Mouse (Mus musculus) embryonic facial prominence, embryonic 14.5 days (tissue): Measurements from ENCODE around the gene Ugt1a7c. TPM values are rescaled to one million over a fixed set of nuclear protein-coding genes. Genes with fewer than 3 reads are reported as not detected.
"Not testable (repeated sequence)": the region's sequence is repeated elsewhere in the genome, so short reads cannot be mapped to it uniquely, and the experiment has no call there.

Source experiments
- ATAC-seq: fragments of 200-750 bp; cut with Nextera tagmentation; 2 replicates; pipeline ENCODE4 v1.8.0; 2017; ENCODE audit warnings: low read depth, moderate number of reproducible peaks, moderate TSS enrichment
- DNase-seq: peaks from one replicate; pipeline ENCODE4 v3.0.0-alpha.2; 2015; ENCODE audit warnings: low spot score
- H3K27ac ChIP-seq: fragments of 300-500 bp; sonication (generic); replicated peaks from 2 replicates; pipeline ENCODE4 v1.5.1; 2014; ENCODE audit warnings: low read depth, mild to moderate bottlenecking, low read length, moderate library complexity
- H3K27me3 ChIP-seq: fragments of 300-500 bp; sonication (generic); replicated peaks from 2 replicates; pipeline ENCODE4 v1.6.1; 2014; ENCODE audit warnings: low read length; ENCODE audit not compliant: control insufficient read depth, insufficient read depth
- H3K36me3 ChIP-seq: fragments of 300-500 bp; sonication (generic); 2 replicates; pipeline ENCODE4 v1.6.1; 2014; ENCODE audit warnings: low read length, mixed read lengths; ENCODE audit not compliant: control insufficient read depth, insufficient read depth
- H3K4me1 ChIP-seq: fragments of 300-500 bp; sonication (generic); 2 replicates; pipeline ENCODE4 v1.6.1; 2014; ENCODE audit warnings: antibody characterized with exemption, low read length; ENCODE audit not compliant: control insufficient read depth, insufficient read depth
- H3K4me2 ChIP-seq: fragments of 300-500 bp; sonication (generic); 2 replicates; pipeline ENCODE4 v1.6.1; 2014; ENCODE audit warnings: low read depth, mild to moderate bottlenecking, low read length, moderate library complexity, mixed read lengths
- H3K4me3 ChIP-seq: fragments of 300-500 bp; sonication (generic); 2 replicates; pipeline ENCODE4 v1.5.1; 2014; ENCODE audit warnings: low read depth, mild to moderate bottlenecking, low read length
- H3K9ac ChIP-seq: fragments of 300-500 bp; sonication (generic); 2 replicates; pipeline ENCODE4 v1.6.1; 2014; ENCODE audit warnings: low read depth, mild to moderate bottlenecking, low read length, moderate library complexity, mixed read lengths
- H3K9me3 ChIP-seq: fragments of 300-500 bp; sonication (generic); 2 replicates; pipeline ENCODE4 v1.6.1; 2016; ENCODE audit warnings: low read length; ENCODE audit not compliant: control insufficient read depth
- WGBS: fragments of 180-500 bp; shearing (Covaris S2); extraction: QIAGEN DNeasy Blood & Tissue Kit; methylation state at CpG from one replicate; pipeline ENCODE4 v1.1.7; 2014; 5-methylcytosine and 5-hydroxymethylcytosine counted together
- polyA plus RNA-seq: library from polyadenylated mRNA; unstranded; fragments of >200 nt; fragmentation: Nextera tagmentation; extraction: Ambion mirVana; gene quantifications from 2 replicates; pipeline ENCODE4 v1.2.1, GENCODE M21; 2014

Gene Ugt1a7c
- polyA plus RNA-seq, 1 experiment from 2014 or later, result 3.9 TPM

DNA sequence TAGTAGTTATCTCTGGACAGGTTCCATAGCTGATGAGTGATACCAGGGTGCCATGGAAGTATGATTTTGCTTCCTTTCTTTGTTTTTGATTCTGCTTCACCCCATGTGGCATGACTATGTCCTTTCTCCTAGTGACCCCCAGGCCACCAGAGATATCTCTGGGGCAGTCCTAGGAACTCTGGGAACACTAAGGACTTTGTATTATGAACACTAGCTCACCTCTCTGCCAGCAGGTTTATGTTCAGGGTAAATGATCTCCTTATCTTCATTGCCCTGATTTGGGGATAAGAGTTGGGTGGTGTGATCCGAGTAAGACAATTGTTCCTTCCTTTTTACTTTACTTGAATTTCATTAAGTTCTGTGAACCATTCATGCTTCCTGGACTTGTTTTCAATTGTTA, 8.7 kb upstream of the Ugt1a7c start:
- Histone ChIP-seq H3K27me3 (no peaks in the 10 kb centered on the region), H3K4me1 (no peaks in the 10 kb centered on the region), H3K36me3 (no peaks in the 10 kb centered on the region), H3K4me2 (no peak overlapping the region), H3K27ac (no peak overlapping the region), H3K9ac (no peak overlapping the region), H3K4me3 (no peak overlapping the region), H3K9me3 (no peaks in the 10 kb centered on the region)
- no peak for ATAC-seq
- no peak for DNase-seq
- whole genome bisulfite sequencing, result 77% methylated on average over 1 of the region's 1 CpGs

- Histone ChIP-seq H3K4me3 (no peak within 1 kb of the TSS), H3K27me3 (no peaks in the 10 kb centered on the region), H3K4me1 (no peaks in the 10 kb centered on the region), H3K27ac (no peak within 1 kb of the TSS), H3K4me2 (no peak within 1 kb of the TSS), H3K9me3 (no peaks in the 10 kb centered on the region), H3K36me3 (no peaks in the 10 kb centered on the region), H3K9ac (no peak within 1 kb of the TSS)
- WGBS, result 68% methylated on average over 3 of the region's 3 CpGs
- no peak for DNase-seq
- ATAC-seq, result no peak
Measured at GRCm38 (mm10) chr1:88087513-88087912, 7.3 kb upstream of the Ugt1a7c start, which contains the start of gene Ugt1a8. Gene Ugt1a8, plus strand, starts transcription at chr1:88087813.

DNA sequence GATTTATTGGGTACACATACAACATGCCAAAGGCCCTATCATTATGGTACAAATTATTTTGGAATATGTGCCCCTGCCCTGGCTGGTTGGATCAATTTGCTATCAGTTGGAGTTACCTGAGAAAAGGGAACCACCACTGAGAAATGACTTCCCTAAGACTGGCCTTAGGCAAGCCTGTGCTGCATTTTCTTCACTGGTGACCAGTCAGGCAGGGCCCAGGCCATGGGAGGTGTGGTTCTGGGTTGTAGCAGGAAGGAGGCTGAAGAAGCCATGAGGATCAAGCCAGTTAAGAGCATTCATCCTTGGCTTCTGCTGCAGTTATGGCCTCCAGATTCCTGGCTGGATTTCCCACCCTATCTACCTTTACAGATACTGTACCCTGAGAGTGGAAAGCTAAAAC, 2.5 kb upstream of the Ugt1a7c start:
- no peaks in the 10 kb centered on the region for H3K9me3 ChIP-seq
- ATAC-seq, result no peak
- DNase-seq, result no peak
- H3K4me2 ChIP-seq, result no peak overlapping the region
- H3K27me3 ChIP-seq, result no peaks in the 10 kb centered on the region
- no peak overlapping the region for H3K4me3 ChIP-seq
- H3K27ac ChIP-seq, result no peak overlapping the region
- no peaks in the 10 kb centered on the region for H3K36me3 ChIP-seq
- H3K9ac ChIP-seq, result no peak overlapping the region
- H3K4me1 ChIP-seq, result peaks cover 5% of the 10 kb centered on the region; the same call in 1 of the 2 replicates

DNA sequence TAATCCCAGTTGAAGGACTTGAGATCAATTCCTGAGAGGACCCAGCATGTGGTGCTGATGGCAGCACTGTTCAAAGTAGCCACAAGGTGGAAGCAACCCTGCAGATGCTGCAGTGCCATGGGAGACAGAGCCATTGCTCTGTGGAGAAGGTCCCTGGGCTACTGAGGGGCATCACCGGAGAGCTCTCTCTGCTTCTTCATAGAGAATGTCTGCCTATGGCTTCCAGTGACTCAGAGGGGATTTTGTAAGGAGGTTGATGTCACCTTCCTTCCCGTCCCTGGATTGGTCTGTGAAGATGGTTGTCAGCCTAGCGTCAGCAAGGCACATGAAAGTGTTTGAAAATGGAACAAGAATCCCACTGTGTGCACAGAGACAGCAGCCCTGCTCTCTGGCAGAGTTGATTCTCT, 589 bp upstream of the Ugt1a7c start:
- not testable (repeated sequence) for H3K36me3 ChIP-seq, H3K9ac ChIP-seq, H3K9me3 ChIP-seq, H3K4me2 ChIP-seq, H3K4me1 ChIP-seq, ATAC-seq, DNase-seq, H3K4me3 ChIP-seq, H3K27me3 ChIP-seq
- 0 out of 2 replicates have a peak overlapping the region, but pooled peaks have one; percentile 80 for H3K27ac ChIP-seq
- 74% methylated on average over 3 of the region's 3 CpGs for WGBS

GRCm38 (mm10) chr1:88098546-88098945, 3.7 kb downstream of the Ugt1a7c start:
- DNase-seq, H3K27ac ChIP-seq, H3K9me3 ChIP-seq, ATAC-seq, H3K4me3 ChIP-seq, H3K9ac ChIP-seq, H3K4me2 ChIP-seq, H3K4me1 ChIP-seq, H3K36me3 ChIP-seq, H3K27me3 ChIP-seq: not testable (repeated sequence)
- WGBS, result 93% methylated on average over 3 of the region's 3 CpGs

- not testable (repeated sequence) for H3K36me3 ChIP-seq, H3K9me3 ChIP-seq, H3K4me1 ChIP-seq, H3K9ac ChIP-seq, ATAC-seq, DNase-seq, H3K4me2 ChIP-seq, H3K27ac ChIP-seq, H3K4me3 ChIP-seq, H3K27me3 ChIP-seq
- 75% methylated on average over 2 of the region's 2 CpGs for WGBS
Measured at GRCm38 (mm10) chr1:88099691-88100090, 4.8 kb downstream of the Ugt1a7c start.

DNA sequence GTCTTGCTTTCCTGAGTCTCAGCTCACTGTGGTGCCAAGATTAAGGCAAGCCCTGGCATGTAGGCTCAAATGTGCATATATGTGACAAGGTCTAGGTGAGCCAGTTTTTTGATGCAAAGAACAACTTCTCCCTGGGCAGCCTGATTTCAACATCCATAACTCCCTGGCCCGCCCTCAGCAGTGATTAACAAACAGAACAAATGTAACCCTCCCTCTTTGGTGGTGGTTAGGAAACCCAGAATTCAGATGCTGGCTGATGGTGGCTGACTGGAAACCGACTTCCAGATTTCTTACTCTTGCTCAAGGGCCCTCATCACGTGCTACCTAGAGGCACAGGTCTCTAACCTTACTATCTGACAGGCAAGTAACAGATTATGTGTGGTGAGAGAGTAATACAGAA, 8.2 kb downstream of the Ugt1a7c start, which contains the start of gene Ugt1a6b:
TSS of gene Ugt1a6b (plus strand) at position 234 of the 400 bp plus-strand sequence.
- not testable (repeated sequence) for H3K4me2 ChIP-seq, H3K36me3 ChIP-seq, H3K9ac ChIP-seq, H3K4me1 ChIP-seq, H3K27me3 ChIP-seq, H3K27ac ChIP-seq, H3K9me3 ChIP-seq, H3K4me3 ChIP-seq
- ATAC-seq (peak; percentile 71; the same call in 1 of the 2 replicates), DNase-seq (peak; percentile 67)
- 78% methylated on average over 1 of the region's 3 CpGs for WGBS

DNA sequence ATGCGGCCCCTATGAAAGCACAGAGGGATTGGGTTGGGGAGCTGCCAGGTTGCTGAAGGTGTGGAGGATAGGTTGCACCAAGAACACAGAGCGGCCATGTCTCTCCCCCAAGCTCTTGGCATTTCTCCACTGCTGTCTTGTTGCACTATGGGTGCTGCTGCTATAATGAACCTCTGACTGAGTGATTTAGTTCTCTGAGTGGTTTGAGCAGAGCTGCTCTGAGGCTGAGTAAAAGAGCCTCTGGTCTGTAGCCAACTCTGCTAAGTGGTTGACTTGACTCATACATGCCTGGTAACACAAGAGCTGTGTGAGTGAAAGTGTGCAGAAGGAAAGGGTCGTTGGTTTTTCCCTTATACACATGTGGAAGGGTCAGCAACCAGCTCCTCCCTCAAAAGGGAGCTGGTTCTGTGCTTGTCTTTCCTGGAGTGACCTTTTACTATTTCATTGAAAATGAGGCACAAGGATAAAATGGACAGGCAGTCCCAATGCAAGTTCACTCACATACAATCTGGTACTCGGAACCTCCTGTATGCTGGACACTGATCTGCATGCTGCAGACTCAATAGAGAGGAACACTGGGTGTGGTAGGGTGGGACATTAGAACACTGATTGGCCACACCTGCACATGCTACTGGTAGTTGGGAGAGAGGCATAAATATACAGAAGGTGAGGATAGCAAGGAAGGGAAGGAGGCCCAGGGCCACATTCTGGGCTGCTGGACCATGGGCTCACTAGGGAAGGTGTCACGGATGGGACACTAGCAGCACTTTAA, 9.0 kb downstream of the Ugt1a7c start:
- not testable (repeated sequence) for H3K9ac ChIP-seq, H3K27me3 ChIP-seq, H3K9me3 ChIP-seq, DNase-seq, H3K36me3 ChIP-seq, H3K27ac ChIP-seq, H3K4me3 ChIP-seq, H3K4me1 ChIP-seq, ATAC-seq, H3K4me2 ChIP-seq
- WGBS, result 74% methylated on average over 4 of the region's 5 CpGs
